Mouse (Mus musculus) kidney, adult 2 months (tissue): ENCODE measurements at regions not wholly inside any gene's neighbourhood (a gene's known extent, or its start where the extent isn't known, plus 50 kb on each side); places are given as distances from the start of the nearest gene placed in this dataset.
A peak's percentile ranks its signal among the peaks of the same experiment; 100 is the strongest.

ENCODE experiments used
- DNase-seq: peaks from one replicate; pipeline ENCODE4 v3.0.0; 2021
- H3K27ac ChIP-seq: fragments of 200-500 bp; 2 replicates; pipeline ENCODE4 v1.5.1; 2012; ENCODE audit warnings: low read depth, low read length, control low read depth, inconsistent platforms; ENCODE audit not compliant: insufficient read depth
- H3K27me3 ChIP-seq: fragments of 200-500 bp; replicated peaks from 2 replicates; pipeline ENCODE4 v1.6.1; 2012; ENCODE audit warnings: mild to moderate bottlenecking, moderate library complexity, low read length, inconsistent platforms; ENCODE audit not compliant: control insufficient read depth, insufficient read depth
- H3K36me3 ChIP-seq: fragments of 200-500 bp; 2 replicates; pipeline ENCODE4 v1.6.1; 2012; ENCODE audit warnings: mild to moderate bottlenecking, moderate library complexity, low read length, inconsistent platforms; ENCODE audit not compliant: control insufficient read depth, insufficient read depth
- H3K4me1 ChIP-seq: fragments of 200-500 bp; 2 replicates; pipeline ENCODE4 v1.6.1; 2011; ENCODE audit warnings: low read length; ENCODE audit not compliant: control insufficient read depth, insufficient read depth
- H3K4me3 ChIP-seq: fragments of 200-500 bp; 2 replicates; pipeline ENCODE4 v1.5.1; 2011; ENCODE audit warnings: mild to moderate bottlenecking, low read depth, low read length, control low read depth; ENCODE audit not compliant: insufficient read depth
- CTCF ChIP-seq: fragments of 200-500 bp; conservative IDR thresholded peaks from 2 replicates; pipeline ENCODE4 v1.5.1; 2011; ENCODE audit warnings: low read depth, mild to moderate bottlenecking, control low read depth, low read length, moderate library complexity, mixed read lengths; ENCODE audit not compliant: insufficient read depth, insufficient read length
- POLR2A ChIP-seq: fragments of 200-500 bp; IDR thresholded peaks from one replicate; pipeline ENCODE4 v1.6.1; 2011; ENCODE audit warnings: low read depth, low read length, control low read depth
- WGBS: fragments of 180-500 bp; shearing (Covaris S2); methylation state at CpG from one replicate; pipeline ENCODE4 v1.1.7; 2018; 5-methylcytosine and 5-hydroxymethylcytosine counted together

DNA sequence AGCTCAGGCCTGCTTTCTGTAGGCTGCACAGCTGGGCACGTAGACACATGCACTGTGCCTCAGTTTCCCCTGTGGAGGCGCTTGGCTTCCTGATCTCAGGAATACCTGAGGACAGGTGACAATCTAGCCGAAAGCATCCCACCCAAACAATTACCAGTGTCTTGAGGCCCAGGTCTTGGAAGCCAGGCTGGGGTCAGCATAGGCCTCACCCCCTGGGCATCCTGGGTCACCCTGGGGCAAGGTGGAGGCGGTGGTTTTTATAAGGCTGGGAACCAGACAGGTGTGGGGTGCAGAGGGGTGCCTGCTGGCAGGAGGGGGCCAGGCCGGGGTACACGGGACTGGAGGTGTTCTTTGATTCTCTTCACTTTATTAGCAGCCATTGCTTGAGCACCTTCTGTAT, 76.2 kb upstream of the Tmem189 start:
- Histone ChIP-seq H3K27me3 (no peaks in the 10 kb centered on the region), H3K36me3 (no peaks in the 10 kb centered on the region), H3K27ac (peak overlapping the region; percentile 81), H3K4me3 (no peak overlapping the region), H3K4me1 (peaks cover 22% of the 10 kb centered on the region)
- no peak for TF ChIP-seq CTCF
- no peak for TF ChIP-seq POLR2A
- 87% methylated on average over 6 of the region's 6 CpGs for WGBS
- no peak for DNase-seq

DNA sequence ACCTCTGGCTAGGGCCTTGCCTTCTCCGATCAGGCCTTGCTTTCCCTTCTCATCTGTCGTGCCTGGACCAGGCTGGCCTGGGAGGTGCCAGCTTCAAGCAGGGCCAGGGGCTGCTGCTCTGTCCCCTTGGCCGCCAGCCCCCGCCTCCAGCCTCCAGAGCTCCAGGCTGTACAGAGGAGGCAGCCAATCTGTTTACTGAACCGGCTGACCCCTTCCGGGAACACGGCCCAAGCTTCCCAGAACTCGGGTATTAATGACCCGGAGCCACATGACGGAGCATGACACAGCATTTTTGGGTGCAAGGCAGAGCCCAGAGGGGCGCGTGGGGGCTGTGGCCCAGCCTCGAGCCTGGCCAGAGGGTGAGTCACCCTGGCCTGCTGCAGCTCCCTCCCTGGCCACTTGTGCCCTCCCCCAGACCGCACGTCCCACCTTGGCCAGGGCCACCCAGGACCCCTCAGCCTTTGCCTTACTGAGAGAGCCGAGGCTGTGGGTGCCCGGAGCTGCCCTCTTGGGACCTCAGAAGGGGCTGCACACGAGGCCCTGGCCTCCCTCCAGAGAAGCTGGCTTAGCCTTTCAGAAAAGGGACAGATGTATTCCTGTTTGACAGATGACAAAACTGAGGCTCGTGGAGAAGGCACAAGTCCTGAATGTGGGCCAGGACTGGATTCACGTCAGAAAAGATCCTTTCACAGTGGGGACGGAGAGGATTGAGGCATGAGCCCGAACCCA, 75.6 kb upstream of the Tmem189 start:
- Histone ChIP-seq H3K36me3 (no peaks in the 10 kb centered on the region), H3K27ac (peak overlapping the region; percentile 81), H3K4me3 (no peak overlapping the region), H3K4me1 (peaks cover 22% of the 10 kb centered on the region), H3K27me3 (no peaks in the 10 kb centered on the region)
- 19% methylated on average over 22 of the region's 22 CpGs for WGBS
- peak; percentile 99 for DNase-seq
- no peak for TF ChIP-seq POLR2A

DNA sequence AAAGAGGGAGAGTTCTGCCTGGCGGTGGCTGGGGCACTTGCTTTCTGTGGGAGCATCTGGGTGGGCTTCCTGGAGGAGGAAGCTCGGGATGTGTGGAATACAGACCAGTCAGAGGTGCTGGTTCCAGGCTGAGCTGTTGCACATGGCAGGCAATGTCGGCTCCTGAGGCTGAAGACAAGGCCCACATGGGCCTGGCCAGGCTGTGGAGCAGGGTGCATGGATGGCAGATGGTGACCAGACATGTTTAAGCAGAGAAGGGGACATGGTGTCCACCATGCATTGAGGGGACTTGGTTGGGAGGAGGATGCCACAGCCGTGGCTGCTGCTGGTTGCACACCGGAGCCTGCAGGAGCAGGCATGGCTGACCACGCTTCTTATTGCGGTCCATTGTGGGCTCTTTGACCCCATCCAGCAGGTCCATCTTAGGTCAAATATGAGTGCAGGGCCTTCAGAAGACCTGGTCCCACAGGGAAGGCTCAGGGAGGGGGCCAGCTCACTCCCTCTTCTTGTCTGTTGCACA, 74.3 kb upstream of the Tmem189 start:
- WGBS: 95% methylated on average over 7 of the region's 7 CpGs
- no peak for DNase-seq
- TF ChIP-seq POLR2A (no peak), CTCF (no peak)
- H3K36me3 ChIP-seq: no peaks in the 10 kb centered on the region
- no peak overlapping the region for H3K27ac ChIP-seq
- H3K27me3 ChIP-seq: no peaks in the 10 kb centered on the region
- H3K4me3 ChIP-seq: no peak overlapping the region
- H3K4me1 ChIP-seq: peaks cover 22% of the 10 kb centered on the region

DNA sequence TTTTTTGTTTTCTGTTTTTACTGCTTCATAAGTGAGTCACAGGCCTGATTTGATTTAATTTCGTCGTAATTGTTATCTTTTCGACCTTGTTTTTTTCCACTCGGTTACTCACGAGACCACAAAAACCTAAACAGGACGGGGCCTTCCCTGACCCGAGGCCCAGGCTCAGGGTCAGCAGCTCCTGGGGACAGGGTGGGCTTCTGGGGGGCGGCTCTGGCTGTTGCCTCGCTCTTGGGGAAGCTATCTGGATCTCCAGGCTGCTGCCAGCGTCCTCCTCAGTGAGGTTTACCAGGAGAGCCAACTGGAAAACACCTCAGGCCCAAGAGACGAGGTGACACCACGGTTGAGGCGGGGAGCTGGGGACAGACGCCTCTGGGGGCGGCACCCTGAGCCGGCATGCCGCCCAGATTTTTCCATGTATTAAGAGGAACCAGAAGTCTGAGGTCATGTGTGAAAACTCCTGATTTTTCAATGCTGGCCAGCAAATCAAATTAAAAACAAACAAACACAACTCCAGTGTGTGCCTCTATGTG, 71.8 kb upstream of the Tmem189 start:
- Histone ChIP-seq H3K4me3 (no peak overlapping the region), H3K4me1 (peaks cover 12% of the 10 kb centered on the region), H3K36me3 (no peaks in the 10 kb centered on the region), H3K27me3 (no peaks in the 10 kb centered on the region), H3K27ac (peak overlapping the region; percentile 34; the same call in 1 of the 2 replicates)
- DNase-seq: peak; percentile 47
- TF ChIP-seq CTCF (no peak), POLR2A (no peak)
- WGBS: 73% methylated on average over 17 of the region's 17 CpGs

DNA sequence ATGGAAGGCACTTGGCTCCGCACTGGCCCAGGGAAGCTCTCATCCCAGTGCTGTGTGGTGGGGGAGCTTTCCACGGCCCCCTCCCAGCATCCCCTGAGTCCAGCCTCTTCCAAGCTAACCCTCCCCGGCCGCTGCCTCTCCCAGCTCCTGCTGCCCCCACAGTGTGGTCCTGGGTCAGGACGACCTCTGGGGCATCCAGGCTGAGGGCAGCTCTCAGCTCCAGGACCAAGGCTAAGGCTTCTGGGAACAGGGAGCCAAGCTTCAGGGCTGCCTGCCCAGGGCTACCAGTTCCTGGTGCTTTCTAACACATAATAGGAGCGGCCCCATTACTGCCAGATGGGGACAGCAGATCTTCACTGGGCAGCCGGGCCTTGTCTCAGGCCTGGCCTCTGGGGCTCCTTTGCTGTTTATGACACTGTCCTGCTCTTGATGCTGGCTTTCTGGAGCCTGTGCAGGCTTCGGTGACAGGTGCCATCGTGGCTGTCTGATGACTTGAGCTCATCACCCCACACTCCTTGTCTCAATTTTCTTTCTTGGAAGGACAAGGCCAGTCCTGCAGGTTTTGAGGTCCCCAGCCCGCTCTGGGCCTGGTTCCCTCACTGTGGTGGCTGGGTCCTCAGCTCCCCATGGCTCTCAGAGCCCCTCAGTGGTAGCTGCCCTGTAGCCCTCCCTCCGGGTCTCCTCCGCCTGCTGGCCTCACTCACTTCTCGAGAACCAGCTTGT, 71.2 kb upstream of the Tmem189 start:
- Histone ChIP-seq H3K4me1 (peaks cover 12% of the 10 kb centered on the region), H3K27ac (peak overlapping the region; percentile 36; the same call in 1 of the 2 replicates), H3K27me3 (no peaks in the 10 kb centered on the region), H3K4me3 (no peak overlapping the region), H3K36me3 (no peaks in the 10 kb centered on the region)
- WGBS: 83% methylated on average over 13 of the region's 13 CpGs
- TF ChIP-seq CTCF: no peak
- TF ChIP-seq POLR2A: no peak
- DNase-seq: no peak

DNA sequence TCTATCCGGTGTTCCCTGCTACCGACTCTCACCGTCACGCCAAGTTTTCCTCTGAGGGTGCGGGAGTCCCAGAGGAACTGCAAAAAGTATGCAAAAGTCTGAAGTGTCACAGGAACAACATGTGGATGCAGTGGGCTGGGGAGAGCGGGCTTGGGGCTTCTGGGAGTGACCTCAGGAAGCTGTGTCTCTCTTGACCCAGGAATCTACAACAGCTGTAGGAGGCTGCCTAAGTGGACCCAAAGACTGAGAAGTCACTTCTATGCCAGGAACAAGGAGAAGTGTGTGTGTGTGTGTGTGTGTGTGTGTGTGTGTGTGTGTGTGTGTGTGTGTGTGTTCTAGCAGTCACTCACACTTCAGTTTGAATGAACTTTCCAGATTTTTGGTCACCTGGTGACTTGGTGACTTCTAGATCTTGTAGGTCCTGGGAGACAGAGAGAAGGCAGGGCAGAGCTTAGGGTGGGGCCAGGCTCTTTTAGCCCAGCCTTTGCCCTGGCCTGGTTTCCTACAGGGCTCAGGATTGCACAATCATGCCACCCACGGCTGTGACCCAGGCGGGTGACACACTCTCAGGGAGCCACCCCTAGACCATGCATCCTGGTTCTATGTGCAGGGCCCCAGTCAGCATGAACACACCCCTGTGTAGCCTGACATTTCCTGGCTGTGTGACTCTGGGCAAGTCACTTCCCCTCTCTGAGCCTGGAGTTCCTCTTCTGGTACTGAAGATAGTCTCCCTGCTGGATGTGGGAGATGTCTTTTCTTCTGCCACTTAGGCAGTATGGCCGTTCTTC, 70.2 kb upstream of the Tmem189 start:
- Histone ChIP-seq H3K27me3 (no peaks in the 10 kb centered on the region), H3K4me3 (no peak overlapping the region), H3K4me1 (peaks cover 4% of the 10 kb centered on the region), H3K27ac (no peak overlapping the region), H3K36me3 (no peaks in the 10 kb centered on the region)
- TF ChIP-seq POLR2A (no peak), CTCF (no peak)
- DNase-seq: peak; percentile 72
- 81% methylated on average over 9 of the region's 9 CpGs for WGBS
